Mouse (Mus musculus) cerebellum, adult 9-11 months (tissue): ENCODE measurements around the gene Ptp4a2.
"Not testable (repeated sequence)": the region's sequence is repeated elsewhere in the genome, so short reads cannot be mapped to it uniquely, and the experiment has no call there.

ENCODE experiments used
- DNase-seq: peaks from one replicate; pipeline ENCODE4 v3.0.0; 2022

Ptp4a2 gene

DNA sequence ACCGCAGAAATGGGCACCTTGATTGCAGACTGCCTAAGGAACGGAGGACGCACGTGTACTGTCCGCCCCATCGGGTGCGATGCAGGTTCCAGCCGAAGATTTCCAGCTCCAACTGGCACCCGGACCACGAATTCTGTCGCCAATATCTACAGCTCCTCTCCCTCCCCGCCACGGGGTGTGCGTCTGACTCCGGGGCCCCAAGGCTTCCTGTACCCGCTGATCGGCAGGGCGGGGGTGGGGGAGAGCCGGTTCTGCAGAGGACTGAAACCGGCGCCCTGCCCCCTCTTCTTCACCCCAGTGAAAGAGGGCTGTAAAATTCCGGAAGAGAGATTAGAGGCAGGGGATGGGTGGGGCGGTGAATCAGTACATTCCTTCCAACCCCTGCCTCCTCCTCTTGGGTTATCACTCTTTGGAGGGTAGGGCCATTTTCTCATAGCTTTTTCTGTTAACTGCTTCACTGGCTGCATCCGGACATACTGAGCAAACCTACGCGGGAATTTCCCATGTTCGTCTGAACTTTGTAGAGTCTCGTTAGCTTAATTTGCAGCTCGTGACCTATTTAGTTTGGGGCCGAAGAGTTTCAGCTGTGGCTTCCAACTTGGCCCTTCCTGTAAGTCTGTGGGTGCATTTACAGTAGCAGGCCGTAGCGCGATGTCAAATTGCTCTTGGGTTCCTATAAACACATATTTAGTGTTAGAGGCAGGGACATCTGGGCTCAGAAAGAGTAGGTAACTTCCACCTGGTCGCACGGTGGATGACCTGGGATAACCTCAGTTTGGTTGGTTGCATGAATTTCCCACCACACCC is at the start of gene Ptp4a2:
Gene Ptp4a2, plus strand, starts transcription at position 422 of the 807 bp plus-strand sequence.
- no peak for DNase-seq

- no peak for DNase-seq
These were observed 49.4 kb upstream of the Ptp4a2 start for GRCm38 (mm10) chr4:129761606-129762005.

DNA sequence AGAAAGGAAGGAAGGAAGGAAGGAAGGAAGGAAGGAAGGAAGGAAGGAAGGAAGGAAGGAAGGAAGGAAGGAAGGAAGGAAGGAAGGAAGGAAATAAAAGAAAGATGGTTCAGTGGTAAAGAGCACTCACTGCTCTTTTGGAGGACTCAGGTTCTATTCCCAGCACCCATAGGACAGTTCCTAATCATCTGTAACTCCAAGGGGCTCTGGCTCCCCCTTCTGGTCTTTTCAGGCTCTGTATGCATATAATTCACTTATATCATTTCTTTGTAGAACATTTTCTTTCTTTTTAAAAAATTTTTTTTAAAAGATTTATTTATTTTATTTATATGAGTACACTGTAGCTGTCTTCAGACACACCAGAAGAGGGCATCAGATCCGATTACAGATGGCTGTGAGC is 48.5 kb upstream of the Ptp4a2 start:
- not testable (repeated sequence) for DNase-seq

DNA sequence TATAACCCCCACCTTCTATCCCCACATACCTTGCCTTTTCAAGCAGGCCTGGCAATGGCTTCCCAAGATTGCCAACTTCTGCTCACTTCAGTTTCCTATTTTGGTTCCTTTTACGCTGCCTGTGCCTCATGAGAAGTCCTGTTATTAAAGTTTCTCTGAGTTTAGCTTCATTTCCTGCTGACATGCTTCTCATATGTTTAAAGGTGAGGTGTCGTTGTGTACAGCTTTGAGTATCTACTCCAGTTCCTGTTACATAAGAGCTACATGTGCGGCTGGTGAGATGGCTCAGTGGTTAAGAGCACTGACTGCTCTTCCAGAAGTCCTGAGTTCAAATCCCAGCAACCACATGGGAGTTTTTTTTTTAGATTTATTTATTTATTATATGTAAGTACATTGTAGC is 45.7 kb upstream of the Ptp4a2 start:
- DNase-seq = no peak

GRCm38 (mm10) chr4:129767782-129768181 is 43.2 kb upstream of the Ptp4a2 start:
- DNase-seq = peak; percentile 59

GRCm38 (mm10) chr4:129768742-129769141 is 42.3 kb upstream of the Ptp4a2 start:
- DNase-seq = not testable (repeated sequence)

DNA sequence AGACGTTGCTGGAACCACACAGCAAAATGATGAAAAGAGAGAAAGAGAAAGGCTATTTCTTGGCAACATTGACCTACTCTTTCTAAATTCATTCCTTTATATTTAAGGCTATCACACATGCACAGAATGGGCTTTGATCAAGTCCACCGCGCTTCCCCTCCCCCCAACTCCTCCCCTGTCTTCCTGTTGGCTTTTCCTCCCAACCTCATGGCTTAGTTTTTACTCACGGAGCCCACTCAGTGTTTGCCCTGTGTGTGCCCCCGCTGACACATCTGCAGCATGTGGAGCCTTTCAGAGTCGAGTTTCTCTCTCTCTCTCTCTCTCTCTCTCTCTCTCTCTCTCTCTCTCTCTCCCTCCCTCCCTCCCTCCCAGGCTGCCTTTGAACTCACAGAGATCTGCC is 40.4 kb upstream of the Ptp4a2 start:
- DNase-seq = no peak

DNA sequence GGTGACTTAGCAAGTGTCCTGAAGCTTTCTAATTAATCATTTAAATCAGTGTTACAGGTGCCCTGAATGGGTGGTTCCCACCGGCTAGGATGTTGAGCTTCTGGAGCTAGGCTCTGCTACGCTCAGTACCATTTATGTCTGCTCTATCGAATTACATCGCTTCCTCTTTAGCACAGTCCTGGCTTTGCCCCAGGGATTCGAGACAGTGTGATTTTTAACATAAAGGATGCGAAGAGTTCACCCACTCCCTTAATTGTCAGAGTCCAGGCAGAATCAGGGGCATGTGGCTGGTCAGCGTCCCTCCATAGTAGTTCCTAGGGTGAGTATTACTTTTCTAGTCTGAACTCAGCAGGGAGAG is 39.7 kb upstream of the Ptp4a2 start:
- DNase-seq = no peak

DNA sequence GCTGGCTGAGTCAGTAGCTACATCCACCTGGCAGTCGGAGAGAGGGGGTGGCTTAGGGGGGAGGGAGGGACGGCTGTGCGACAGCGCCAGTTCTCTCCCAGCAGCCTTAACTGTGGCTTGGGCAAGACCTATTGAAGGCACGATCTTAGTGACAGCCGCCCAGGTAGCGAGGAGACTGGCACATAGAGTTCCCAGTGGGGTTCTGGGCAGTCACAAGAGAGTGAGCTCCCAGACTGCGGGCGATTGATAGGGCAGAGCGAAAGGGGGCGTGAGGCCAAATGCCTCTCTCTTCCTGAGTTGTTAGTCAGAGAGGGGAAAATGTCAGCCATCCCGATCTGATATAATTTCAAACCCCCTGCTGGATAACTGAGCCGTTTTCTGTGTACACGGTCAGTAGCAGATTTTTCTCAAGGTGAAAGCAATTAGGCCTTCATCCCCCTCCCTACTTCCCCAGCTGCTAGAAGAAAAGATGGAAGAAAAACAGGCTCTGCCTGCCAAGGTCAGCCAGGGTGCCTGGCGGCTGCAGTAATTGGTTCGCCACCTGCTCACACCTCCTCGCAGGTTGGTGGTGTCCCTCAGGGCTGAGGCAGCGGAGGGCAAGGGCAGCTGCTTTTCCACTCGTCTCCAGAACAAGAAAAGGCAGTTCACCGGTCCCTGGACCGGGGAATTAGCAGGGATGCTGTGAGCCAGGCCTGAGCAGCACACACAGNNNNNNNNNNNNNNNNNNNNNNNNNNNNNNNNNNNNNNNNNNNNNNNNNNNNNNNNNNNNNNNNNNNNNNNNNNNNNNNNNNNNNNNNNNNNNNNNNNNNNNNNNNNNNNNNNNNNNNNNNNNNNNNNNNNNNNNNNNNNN is 39.1 kb upstream of the Ptp4a2 start:
- DNase-seq = peak; percentile 61

GRCm38 (mm10) chr4:129781881-129782675 is 28.9 kb upstream of the Ptp4a2 start:
- peak; percentile 34 for DNase-seq

DNA sequence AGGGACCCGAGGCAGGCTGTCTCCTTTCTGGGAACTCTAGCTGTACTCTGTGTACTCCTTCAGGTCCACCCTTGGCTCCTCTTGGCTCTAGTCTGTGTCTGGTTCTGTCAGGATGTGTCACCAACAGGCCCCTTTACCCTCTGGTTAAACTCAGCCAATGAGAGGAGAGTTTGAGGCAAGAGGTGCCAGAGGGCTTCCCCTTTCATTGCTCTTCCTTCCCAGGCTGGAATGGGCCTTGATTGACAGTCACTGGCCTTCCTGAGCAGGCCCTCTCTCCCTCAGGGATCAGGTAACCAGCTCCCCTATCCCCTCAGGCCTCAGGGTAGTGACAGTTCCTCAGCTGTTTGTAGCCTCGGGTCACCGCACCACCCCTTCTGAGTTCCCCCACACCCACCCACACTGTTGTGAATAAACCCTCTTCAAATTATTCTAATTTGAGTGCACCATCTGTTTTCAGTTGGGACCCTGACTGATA is 28.1 kb upstream of the Ptp4a2 start:
- no peak for DNase-seq

DNA sequence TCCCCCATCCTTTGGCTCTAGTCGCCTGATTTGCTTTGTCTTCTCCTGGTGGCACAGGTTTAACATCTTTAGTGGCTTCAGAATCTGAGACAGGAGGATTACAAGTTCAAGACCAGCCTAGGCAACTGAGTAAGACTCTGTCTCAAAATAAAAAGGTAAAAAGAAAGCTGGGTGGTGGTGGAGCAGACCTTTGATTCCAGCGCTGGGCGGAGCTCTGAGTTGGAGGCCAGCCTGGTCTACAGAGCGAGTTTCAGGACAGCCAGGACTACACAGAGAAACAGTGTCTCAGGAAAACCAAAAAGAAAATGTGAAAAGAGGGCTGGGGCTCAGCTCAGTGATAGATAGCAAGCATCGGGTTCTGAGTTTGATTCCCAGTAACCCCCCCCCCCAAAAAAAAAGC is 27.5 kb upstream of the Ptp4a2 start:
- no peak for DNase-seq

DNA sequence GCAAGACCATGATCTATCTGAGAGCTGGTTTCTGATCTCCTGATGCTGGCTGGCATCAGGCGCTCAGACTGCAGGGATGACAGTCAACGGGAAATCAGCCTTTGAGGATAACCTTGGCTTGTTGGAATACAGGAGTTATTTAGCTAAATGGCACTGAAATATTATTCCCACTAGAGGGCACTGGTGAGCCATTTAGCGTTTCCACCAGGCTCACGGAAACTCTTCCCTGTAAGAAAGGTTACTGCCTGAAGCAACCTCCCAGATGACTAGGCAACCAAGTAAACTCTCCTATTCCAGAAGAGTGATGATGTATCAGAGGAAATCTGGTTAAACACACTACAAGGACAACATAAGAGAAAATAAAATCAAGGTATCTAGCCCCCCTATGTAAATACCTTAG is 25.8 kb upstream of the Ptp4a2 start:
- DNase-seq = peak; percentile 67

GRCm38 (mm10) chr4:129788693-129789092 is 22.3 kb upstream of the Ptp4a2 start:
- DNase-seq = no peak

GRCm38 (mm10) chr4:129789635-129790034 is 21.4 kb upstream of the Ptp4a2 start:
- no peak for DNase-seq

- no peak for DNase-seq
These were observed 20.5 kb upstream of the Ptp4a2 start for GRCm38 (mm10) chr4:129790475-129790874.

- DNase-seq = no peak
These were observed 19.6 kb upstream of the Ptp4a2 start for GRCm38 (mm10) chr4:129791399-129791798.

- DNase-seq = no peak
These were observed 18.3 kb upstream of the Ptp4a2 start for GRCm38 (mm10) chr4:129792666-129793202.

DNA sequence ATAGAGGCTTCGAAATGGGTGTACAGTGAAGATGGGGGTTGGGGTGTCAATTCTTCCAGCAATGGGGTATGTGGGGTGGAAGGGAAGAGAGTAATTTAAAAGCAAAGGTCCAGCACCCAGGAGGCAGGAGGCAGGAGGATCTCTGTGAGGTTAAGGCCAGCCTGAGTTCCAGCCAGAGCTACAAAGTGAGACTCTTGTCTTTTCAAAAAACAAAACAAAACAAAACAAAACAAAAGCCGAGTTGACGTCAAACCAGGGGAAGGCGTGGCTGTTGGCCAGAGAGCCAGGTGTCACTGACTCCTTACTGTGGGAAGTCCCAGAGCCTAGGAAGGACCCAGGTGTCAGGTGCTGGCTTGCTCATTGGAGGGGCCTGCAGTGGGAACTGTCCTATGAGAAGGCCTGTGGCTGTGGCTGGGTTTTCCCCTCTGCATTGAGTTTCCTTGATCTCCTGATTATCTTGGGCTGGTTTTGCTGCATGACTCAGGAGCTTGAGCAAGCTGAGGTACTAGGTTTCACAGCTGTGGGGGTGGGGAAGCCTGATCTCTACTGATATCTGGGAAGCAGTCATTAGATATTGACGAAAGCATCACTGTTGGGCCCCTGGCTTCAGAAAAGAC is 17.2 kb upstream of the Ptp4a2 start:
- no peak for DNase-seq

DNA sequence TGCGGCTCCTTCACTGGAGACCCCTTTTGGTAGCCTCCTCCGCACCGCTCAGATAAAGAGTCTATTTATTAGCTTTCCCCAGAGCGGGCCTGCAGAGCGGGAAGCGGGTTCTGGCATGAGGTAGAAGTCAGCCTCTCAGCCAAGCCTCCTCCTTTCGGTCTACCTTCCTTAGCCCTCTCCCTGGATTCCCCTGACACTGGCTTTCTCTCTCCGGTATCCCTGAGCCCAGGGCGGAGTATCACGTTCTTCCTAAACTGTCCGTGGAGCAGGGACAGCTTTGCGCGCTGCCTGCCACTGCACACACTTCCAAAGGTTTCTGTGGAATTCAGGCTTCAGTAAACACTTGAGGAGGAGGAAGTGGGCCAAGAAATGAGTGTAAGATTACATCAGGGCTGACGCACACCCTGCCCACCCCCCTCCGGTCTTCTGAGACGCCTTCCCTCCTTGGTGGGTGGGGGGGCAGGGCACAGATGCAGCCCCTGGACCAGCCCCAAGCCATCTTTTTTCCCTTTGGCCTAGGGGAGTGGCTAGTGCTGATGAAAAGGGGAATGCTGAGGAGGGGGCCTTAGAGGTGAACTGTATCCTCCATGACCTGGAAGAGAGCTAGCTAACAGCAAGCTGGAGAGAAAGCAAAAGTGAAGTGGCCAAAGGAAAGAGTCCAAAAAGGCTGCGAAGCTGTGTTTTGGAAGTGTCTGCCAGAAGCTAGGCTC is 15.7 kb upstream of the Ptp4a2 start:
- no peak for DNase-seq

DNA sequence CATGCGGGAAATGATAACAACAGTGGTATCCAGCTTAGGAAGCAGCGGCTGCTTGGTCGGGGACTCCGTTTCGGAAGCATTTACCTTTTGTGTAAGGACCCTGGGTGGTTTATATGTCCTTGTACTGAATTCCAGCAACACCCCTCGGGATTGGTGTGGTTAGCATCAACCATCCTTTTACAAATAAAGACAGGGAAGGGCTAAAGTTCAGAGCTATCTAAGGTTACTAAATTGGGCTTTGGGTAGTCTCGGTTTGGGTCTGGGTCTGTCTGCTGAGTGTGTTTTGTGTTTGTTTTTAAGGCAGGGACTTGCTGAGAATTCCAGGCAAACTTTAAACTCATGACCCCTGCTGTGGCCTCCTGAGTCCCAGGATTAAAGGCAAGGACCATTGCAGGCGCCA is 15.2 kb upstream of the Ptp4a2 start:
- DNase-seq = no peak

- no peak for DNase-seq
These were observed 13.0 kb upstream of the Ptp4a2 start for GRCm38 (mm10) chr4:129797985-129798384.
